In the genomic region with DNA sequence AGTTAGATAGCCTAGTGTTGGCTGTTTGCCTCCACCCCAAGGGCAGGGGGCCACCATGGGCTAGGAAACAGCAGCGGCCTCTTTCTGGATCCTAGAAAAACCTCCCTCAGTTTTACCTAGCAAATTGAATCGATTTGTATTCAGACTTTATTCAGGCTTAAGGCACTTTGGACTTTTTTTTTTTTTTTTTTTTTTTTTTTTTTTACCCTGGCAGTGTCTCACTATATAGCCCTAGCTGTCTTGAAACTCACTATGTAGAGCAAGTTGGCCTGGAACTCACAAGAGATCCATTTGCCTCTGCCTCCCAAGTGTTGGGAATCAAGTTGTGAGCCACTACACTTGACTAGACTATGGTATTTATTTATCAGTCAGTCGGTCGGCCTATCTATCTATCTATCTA, we compare ENCODE assay signal across 24 mouse cellular contexts.
"Had no signal": no experiment of that assay in that cellular context is flagged by ENCODE, and none has a peak within 500 bp of the region (broad histone marks: within the 10 kb centered on the region; RNA-seq: fewer than 3 reads in every experiment).

No protein-coding gene starts in this region.

- ATAC-seq: hindbrain, embryonic 16.5 days; inflammation-experienced regulatory T-cells, adult 6 months; intestine, embryonic 15.5 days; intestine, postnatal 0 days had no signal

- DNase-seq: gastrocnemius, adult 2 months; gastrocnemius, postnatal 10 days; gastrocnemius, postnatal 25 days; heart, adult 18-20 months; heart, postnatal 10 days; heart, postnatal 4 days; kidney, adult 18-20 months; kidney, adult 8-10 months; kidney, postnatal 25 days; kidney, postnatal 4 days had no signal

- H3K36me3 ChIP-seq: heart, embryonic 12.5 days; hindbrain, embryonic 12.5 days; intestine, embryonic 15.5 days had no signal

- H3K27ac ChIP-seq: gastrocnemius, adult 2 months; heart, embryonic 10.5 days; hindbrain, embryonic 10.5 days; hindbrain, embryonic 12.5 days; hindbrain, embryonic 14.5 days; intestine, embryonic 15.5 days; kidney, postnatal 0 days; layer of hippocampus, adult 2 months; left cerebral cortex, adult 2 months; limb, embryonic 10.5 days; limb, embryonic 12.5 days had no signal

- H3K9me3 ChIP-seq: heart, embryonic 10.5 days; heart, embryonic 12.5 days; hindbrain, embryonic 10.5 days; hindbrain, embryonic 12.5 days; intestine, embryonic 15.5 days; limb, embryonic 10.5 days; limb, embryonic 12.5 days had no signal

- H3K9ac ChIP-seq: heart, embryonic 12.5 days; hindbrain, embryonic 12.5 days; hindbrain, embryonic 14.5 days; intestine, embryonic 15.5 days; limb, embryonic 12.5 days had no signal

- H3K27me3 ChIP-seq: heart, embryonic 12.5 days; hindbrain, embryonic 12.5 days; intestine, embryonic 15.5 days; limb, embryonic 12.5 days had no signal

- H3K4me2 ChIP-seq: heart, embryonic 12.5 days; hindbrain, embryonic 12.5 days; hindbrain, embryonic 14.5 days; intestine, embryonic 15.5 days; limb, embryonic 12.5 days had no signal

- H3K4me3 ChIP-seq: gastrocnemius, adult 2 months; heart, embryonic 10.5 days; heart, embryonic 12.5 days; hindbrain, embryonic 10.5 days; hindbrain, embryonic 12.5 days; intestine, embryonic 15.5 days; layer of hippocampus, adult 2 months; left cerebral cortex, adult 2 months; limb, embryonic 10.5 days; limb, embryonic 12.5 days had no signal
